Mouse (Mus musculus) kidney, embryonic 16.5 days (tissue): Measurements from ENCODE around the gene Cmya5. TPM values are rescaled to one million over a fixed set of nuclear protein-coding genes. Genes with fewer than 3 reads are reported as not detected.

Experiments used
- ATAC-seq: fragments of 200-750 bp; cut with Nextera tagmentation; 2 replicates; pipeline ENCODE4 v1.8.0; 2017; ENCODE audit warnings: moderate TSS enrichment; ENCODE audit not compliant: low FRiP score, low TSS enrichment
- H3K27ac ChIP-seq: fragments of 300-500 bp; sonication (generic); 2 replicates; pipeline ENCODE4 v1.5.1; 2014; ENCODE audit warnings: low read length
- H3K27me3 ChIP-seq: fragments of 300-500 bp; sonication (generic); 2 replicates; pipeline ENCODE4 v1.6.1; 2014; ENCODE audit warnings: low read length, control low read depth, mixed read lengths; ENCODE audit not compliant: insufficient read depth
- H3K36me3 ChIP-seq: fragments of 300-500 bp; sonication (generic); 2 replicates; pipeline ENCODE4 v1.6.1; 2014; ENCODE audit warnings: low read length, control low read depth, mixed read lengths; ENCODE audit not compliant: insufficient read depth
- H3K4me1 ChIP-seq: fragments of 300-500 bp; sonication (generic); 2 replicates; pipeline ENCODE4 v1.6.1; 2014; ENCODE audit warnings: low read length, control low read depth, mixed read lengths; ENCODE audit not compliant: insufficient read depth
- H3K4me2 ChIP-seq: fragments of 300-500 bp; sonication (generic); replicated peaks from 2 replicates; pipeline ENCODE4 v1.6.1; 2014; ENCODE audit warnings: low read depth, low read length
- H3K4me3 ChIP-seq: fragments of 300-500 bp; sonication (generic); 2 replicates; pipeline ENCODE4 v1.5.1; 2014; ENCODE audit warnings: mild to moderate bottlenecking, low read length
- H3K9ac ChIP-seq: fragments of 300-500 bp; sonication (generic); replicated peaks from 2 replicates; pipeline ENCODE4 v1.6.1; 2014; ENCODE audit warnings: low read length
- H3K9me3 ChIP-seq: fragments of 300-500 bp; sonication (generic); 2 replicates; pipeline ENCODE4 v1.6.1; 2016; ENCODE audit warnings: low read length, control low read depth
- WGBS: fragments of 180-500 bp; shearing (Covaris S2); extraction: QIAGEN DNeasy Blood & Tissue Kit; methylation state at CpG from one replicate; pipeline ENCODE4 v1.1.7; 2014; 5-methylcytosine and 5-hydroxymethylcytosine counted together
- polyA plus RNA-seq: library from polyadenylated mRNA; unstranded; fragments of >200 nt; fragmentation: Nextera tagmentation; extraction: Ambion mirVana; gene quantifications from 2 replicates; pipeline ENCODE4 v1.2.1, GENCODE M21; 2015

The Cmya5 gene
- polyA plus RNA-seq, 1 experiment from 2014 or later = 0.11 TPM

DNA sequence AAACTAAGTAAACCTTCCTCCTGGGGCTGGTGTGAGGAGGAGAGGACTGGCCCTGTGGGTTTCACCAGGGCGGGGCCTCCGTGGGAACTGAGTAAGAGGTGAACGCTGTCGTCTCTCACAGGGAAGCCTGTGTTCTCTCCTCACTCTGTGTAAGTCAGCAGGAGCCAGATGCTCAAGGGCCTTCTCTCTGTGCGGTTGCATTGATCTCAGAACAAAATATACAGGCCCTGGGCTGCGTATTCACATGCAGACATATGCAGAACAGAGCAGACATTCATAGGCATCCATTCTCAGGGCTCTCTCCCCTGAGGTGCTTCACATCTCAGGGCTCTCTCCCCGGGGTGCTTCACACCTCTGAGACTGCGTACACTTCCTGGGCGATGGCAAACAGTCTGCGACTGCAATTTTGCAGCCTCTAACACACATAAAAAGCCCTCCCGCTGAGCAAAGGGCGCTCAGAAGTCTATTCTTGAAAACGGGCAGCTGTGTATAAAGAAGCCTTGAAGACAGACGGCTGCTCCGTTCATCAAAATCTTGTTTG, 71.6 kb downstream of the Cmya5 start:
- Histone ChIP-seq H3K4me3 (no peak overlapping the region), H3K9ac (no peak overlapping the region), H3K27me3 (no peaks in the 10 kb centered on the region), H3K36me3 (no peaks in the 10 kb centered on the region), H3K9me3 (0 out of 2 replicates have a peak, but pooled peaks cover 3% of the 10 kb centered on the region), H3K4me1 (peaks cover 5% of the 10 kb centered on the region; the same call in 1 of the 2 replicates), H3K4me2 (0 out of 2 replicates have a peak overlapping the region, but pooled peaks have one; percentile 3), H3K27ac (no peak overlapping the region)
- ATAC-seq = no peak
- 17% methylated on average over 15 of the region's 15 CpGs for WGBS

DNA sequence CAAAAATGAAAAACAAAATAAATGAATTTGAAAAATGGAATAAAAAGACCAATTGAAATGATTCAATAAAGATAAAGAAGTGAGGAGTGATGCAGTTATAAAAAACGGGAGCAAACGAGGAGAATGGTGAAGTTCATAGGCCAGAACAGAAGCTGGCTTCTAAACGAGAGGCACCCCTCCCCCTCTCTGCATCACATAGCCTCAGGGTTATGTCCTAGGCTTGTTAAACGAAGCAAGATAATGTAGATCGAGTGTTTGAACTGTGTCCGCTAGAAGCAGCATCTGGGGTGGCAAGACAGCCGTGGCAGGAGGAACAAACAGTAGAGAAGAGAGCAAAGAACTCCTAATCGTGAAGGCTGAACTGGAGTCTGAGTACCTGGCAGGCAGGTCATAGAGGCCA, 74.1 kb downstream of the Cmya5 start:
- H3K36me3 ChIP-seq = no peaks in the 10 kb centered on the region
- H3K27ac ChIP-seq = no peak overlapping the region
- no peaks in the 10 kb centered on the region for H3K27me3 ChIP-seq
- H3K4me1 ChIP-seq = peaks cover 5% of the 10 kb centered on the region; the same call in 1 of the 2 replicates
- no peak overlapping the region for H3K9ac ChIP-seq
- H3K4me2 ChIP-seq = no peak overlapping the region
- no peaks in the 10 kb centered on the region for H3K9me3 ChIP-seq
- WGBS = 50% methylated on average over 8 of the region's 8 CpGs
- H3K4me3 ChIP-seq = no peak overlapping the region
- no peak for ATAC-seq

DNA sequence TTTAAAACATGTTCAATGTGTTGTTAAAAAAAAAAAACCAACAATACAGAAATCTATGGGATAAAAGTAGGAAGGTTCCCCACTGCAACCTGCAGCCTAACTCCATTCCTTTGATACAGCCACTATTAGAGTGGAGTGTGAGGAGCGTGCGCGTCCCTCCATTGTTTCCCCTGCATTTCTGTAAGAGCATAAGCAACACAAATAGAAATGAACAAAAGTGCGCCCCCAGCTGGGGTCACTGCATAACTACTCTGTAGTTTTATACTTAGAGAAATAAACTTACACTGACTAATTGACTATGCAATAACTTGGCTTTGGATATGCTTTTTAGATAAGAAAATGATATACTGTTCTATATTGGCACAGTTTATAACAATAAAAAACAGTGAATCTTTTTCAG, 75.0 kb downstream of the Cmya5 start:
- H3K4me2 ChIP-seq = no peak overlapping the region
- no peak for ATAC-seq
- no peak overlapping the region for H3K27ac ChIP-seq
- no peak overlapping the region for H3K9ac ChIP-seq
- WGBS = 73% methylated on average over 4 of the region's 4 CpGs
- H3K9me3 ChIP-seq = no peaks in the 10 kb centered on the region
- no peaks in the 10 kb centered on the region for H3K27me3 ChIP-seq
- H3K36me3 ChIP-seq = no peaks in the 10 kb centered on the region
- no peak overlapping the region for H3K4me3 ChIP-seq
- peaks cover 5% of the 10 kb centered on the region; the same call in 1 of the 2 replicates for H3K4me1 ChIP-seq

DNA sequence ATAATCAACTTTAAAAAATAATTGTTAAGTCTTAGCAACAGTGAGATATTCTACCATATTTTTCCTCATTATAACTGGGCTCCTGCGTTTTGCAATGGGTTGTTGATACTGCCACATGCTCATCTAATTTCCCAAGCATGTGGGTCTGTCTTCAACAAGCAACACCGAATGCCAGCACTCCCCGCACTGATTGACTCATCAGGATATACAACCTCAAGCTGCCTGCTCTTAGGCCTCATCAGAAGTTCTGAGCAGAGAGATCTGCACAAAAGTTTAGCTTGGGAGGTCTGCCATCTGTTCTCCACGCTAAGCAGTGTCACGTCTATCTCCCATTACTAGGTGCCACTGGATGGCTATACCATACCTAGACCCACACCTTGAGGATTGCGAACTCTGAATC, 76.2 kb downstream of the Cmya5 start:
- no peaks in the 10 kb centered on the region for H3K36me3 ChIP-seq
- H3K4me1 ChIP-seq = 0 out of 2 replicates have a peak, but pooled peaks cover 5% of the 10 kb centered on the region
- H3K27ac ChIP-seq = no peak overlapping the region
- no peak overlapping the region for H3K4me2 ChIP-seq
- H3K4me3 ChIP-seq = no peak overlapping the region
- no peaks in the 10 kb centered on the region for H3K27me3 ChIP-seq
- H3K9ac ChIP-seq = no peak overlapping the region
- no peak for ATAC-seq
- H3K9me3 ChIP-seq = no peaks in the 10 kb centered on the region
- WGBS = 89% methylated on average over 6 of the region's 6 CpGs

DNA sequence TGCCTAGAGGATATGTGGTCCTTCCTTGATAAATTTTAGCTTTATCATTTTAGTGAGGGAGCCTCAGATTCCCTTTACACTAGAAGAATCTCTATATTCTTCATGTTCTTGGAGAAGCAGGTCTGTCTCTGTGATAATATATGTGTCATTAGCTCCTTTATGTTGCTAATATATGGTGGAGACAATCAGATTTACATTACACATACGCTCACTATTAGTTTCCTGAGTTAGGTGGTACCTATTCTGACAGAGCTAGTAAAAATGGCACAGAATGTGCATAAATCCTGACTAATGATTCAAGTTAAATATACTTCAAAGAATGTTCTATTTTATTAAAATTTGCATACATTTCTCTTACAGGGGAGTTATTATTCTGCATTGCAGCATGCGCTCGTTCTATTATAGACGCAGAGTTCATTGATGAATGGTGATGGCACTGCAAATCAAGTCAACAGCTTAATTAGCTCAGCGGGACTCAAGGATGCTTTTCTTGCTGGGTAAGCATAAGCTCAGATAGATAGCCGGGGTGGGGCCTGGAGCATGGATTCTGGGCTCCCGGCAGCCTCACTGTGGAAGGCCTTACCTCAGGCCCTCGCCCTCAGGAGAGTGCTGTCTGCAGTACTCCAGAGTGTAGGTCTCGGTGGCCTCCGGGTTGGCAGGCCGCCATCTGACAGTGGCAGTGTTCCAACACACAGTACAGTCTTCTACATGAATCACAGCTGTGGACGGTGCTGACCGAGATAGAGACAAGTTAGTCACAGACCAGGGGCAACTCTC, 81.5 kb downstream of the Cmya5 start:
- WGBS = 64% methylated on average over 13 of the region's 13 CpGs
- H3K4me3 ChIP-seq = no peak overlapping the region
- no peaks in the 10 kb centered on the region for H3K4me1 ChIP-seq
- no peak overlapping the region for H3K27ac ChIP-seq
- H3K36me3 ChIP-seq = no peaks in the 10 kb centered on the region
- H3K9ac ChIP-seq = no peak overlapping the region
- H3K27me3 ChIP-seq = no peaks in the 10 kb centered on the region
- ATAC-seq = no peak
- H3K4me2 ChIP-seq = no peak overlapping the region
- H3K9me3 ChIP-seq = no peaks in the 10 kb centered on the region

DNA sequence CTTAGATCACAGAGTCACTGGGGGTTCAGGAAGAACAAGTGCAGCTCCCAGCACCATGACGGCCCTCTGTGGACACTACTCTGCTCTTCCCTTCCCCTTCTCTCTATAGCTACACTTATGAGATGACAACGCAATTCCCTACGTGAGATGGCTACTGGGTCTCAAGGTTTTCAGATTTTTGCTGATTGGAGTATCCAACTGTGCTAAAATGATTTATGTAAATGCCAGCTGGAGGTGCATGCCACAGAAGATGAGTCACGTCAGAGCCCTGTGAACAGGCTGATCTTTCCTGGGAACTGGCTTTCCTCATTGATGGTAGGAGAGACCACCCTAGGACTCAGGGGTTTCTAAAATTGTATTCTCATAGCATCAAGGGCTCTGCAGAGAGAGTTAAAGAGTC, 83.2 kb downstream of the Cmya5 start:
- no peak overlapping the region for H3K4me3 ChIP-seq
- H3K27me3 ChIP-seq = no peaks in the 10 kb centered on the region
- no peak for ATAC-seq
- no peaks in the 10 kb centered on the region for H3K36me3 ChIP-seq
- no peaks in the 10 kb centered on the region for H3K4me1 ChIP-seq
- WGBS = 81% methylated on average over 4 of the region's 4 CpGs
- H3K4me2 ChIP-seq = no peak overlapping the region
- H3K9me3 ChIP-seq = no peaks in the 10 kb centered on the region
- no peak overlapping the region for H3K27ac ChIP-seq
- H3K9ac ChIP-seq = no peak overlapping the region

DNA sequence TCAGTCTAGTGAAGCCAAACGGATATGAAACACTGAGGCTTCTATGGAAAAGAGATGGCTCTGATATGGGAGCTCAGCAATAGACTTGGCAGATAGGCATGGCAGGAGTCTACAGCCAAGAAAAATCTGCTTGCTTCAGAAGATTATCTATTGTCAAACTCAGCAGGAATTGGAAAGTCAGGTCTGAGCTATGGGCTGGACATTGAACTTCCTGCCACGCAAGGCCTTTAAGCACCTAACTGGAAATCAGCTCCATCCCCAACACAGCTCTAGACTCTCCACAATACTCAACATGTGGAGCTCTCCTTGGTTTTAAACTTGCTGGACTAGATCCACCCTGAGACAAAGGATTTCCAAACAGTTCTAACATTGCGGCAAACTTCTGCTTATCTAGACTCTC, 84.1 kb downstream of the Cmya5 start:
- Histone ChIP-seq H3K9me3 (no peaks in the 10 kb centered on the region), H3K4me1 (no peaks in the 10 kb centered on the region), H3K9ac (no peak overlapping the region), H3K36me3 (no peaks in the 10 kb centered on the region), H3K4me3 (no peak overlapping the region), H3K4me2 (no peak overlapping the region), H3K27ac (no peak overlapping the region), H3K27me3 (no peaks in the 10 kb centered on the region)
- 87% methylated on average over 3 of the region's 3 CpGs for whole genome bisulfite sequencing
- no peak for ATAC-seq

DNA sequence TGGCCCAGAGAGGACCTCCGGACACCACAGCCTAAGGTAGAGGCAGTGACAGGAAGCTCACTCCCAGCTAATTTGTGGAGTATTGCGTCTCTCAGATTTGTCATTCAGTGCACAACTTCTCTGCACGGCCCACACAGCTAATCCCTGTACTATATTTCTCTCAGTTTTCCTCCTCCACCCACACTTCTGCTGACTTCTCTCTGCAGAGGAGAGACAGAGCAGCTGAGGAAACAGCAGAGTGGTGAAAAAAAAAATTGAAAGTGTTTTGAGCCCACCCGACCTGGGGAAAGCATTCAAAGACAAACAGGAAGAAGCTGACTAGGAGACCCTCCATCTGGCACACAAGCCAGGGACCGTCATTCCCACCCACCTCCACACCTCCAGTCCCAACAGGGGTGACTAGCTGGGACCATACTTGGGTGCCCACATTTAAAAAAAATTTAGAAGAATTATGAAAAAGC, 85.9 kb downstream of the Cmya5 start:
- no peak for ATAC-seq

DNA sequence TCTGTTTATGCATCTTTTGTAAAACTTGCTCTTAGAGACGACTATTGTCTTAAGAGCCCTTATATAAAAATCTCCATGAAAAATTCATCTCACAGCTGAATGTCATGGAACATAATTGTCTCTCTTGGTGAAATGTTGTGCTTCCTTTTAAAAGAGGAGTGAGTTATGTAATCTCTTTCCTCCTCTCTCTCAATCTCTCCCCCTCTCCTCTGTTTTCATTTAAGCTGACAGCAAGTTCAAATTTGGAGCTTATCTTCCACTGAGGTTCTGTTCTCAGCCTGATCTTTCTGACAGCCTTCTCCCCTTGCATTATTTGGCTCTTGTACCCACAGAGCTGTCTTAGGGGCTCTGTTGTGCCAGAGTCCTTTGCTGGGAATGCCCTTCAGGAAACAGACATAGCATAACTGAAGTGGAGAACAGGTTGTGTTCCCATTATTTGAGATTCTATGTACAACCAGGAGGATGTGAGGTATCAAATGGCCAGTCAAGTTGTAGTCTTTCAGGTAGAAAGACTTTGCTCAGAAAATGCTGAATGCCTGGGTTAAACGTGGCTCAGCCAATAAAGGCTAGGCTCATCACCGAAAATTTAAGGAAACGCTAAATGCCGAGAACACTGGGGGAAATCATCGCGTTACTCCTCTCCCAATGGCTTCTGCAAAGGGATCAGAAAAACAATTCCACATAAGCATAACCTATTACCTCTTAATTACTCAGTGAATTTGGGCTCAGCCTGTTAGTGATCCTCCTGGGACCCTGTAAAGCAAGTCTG, 86.8 kb downstream of the Cmya5 start:
- no peaks in the 10 kb centered on the region for H3K9me3 ChIP-seq
- 77% methylated on average over 7 of the region's 7 CpGs for WGBS
- H3K4me1 ChIP-seq = no peaks in the 10 kb centered on the region
- no peaks in the 10 kb centered on the region for H3K36me3 ChIP-seq
- no peak overlapping the region for H3K27ac ChIP-seq
- H3K4me2 ChIP-seq = no peak overlapping the region
- no peaks in the 10 kb centered on the region for H3K27me3 ChIP-seq
- no peak overlapping the region for H3K4me3 ChIP-seq
- no peak for ATAC-seq
- H3K9ac ChIP-seq = no peak overlapping the region

More for the DNA sequence above, 85.9 kb downstream of the Cmya5 start:
- Histone ChIP-seq H3K27ac (no peak overlapping the region), H3K27me3 (no peaks in the 10 kb centered on the region), H3K4me3 (no peak overlapping the region), H3K36me3 (no peaks in the 10 kb centered on the region), H3K4me1 (no peaks in the 10 kb centered on the region), H3K9ac (no peak overlapping the region), H3K4me2 (no peak overlapping the region), H3K9me3 (no peaks in the 10 kb centered on the region)
- WGBS = 55% methylated on average over 5 of the region's 5 CpGs
